Mouse (Mus musculus): ENCODE measurements around the gene Hnrnph2. TPM values are rescaled to one million over a fixed set of nuclear protein-coding genes. Genes with fewer than 3 reads are reported as not detected.

Gene Hnrnph2
- total RNA-seq (2021) = 100 to 1,000 TPM; 132 to 133 TPM

- DNase-seq (ENCODE audit: extremely low spot score in 1 of 2, low spot score in 2 of 2) = peak; percentile 91
- intact Hi-C loops (cut with DNase I) = loop anchor here (10.0 kb wide), 1 partner anchor 314 kb away; no protein-coding TSS in a partner anchor
Measured at GRCm38 (mm10) chrX:134600659-134601379, at the start of gene Hnrnph2, which contains the start of gene Gla. TSS of gene Hnrnph2 (plus strand) at chrX:134601179. TSS of gene Gla (minus strand) at chrX:134601125.

- intact Hi-C loops (cut with DNase I) = no loop called here
- no peak for DNase-seq (ENCODE audit: extremely low spot score in 1 of 2, low spot score in 2 of 2)
Measured at GRCm38 (mm10) chrX:134553326-134553725, 47.7 kb upstream of the Hnrnph2 start.

GRCm38 (mm10) chrX:134554425-134554824, 46.6 kb upstream of the Hnrnph2 start:
- no peak for DNase-seq (ENCODE audit: extremely low spot score in 1 of 2, low spot score in 2 of 2)
- intact Hi-C loops (cut with DNase I) = no loop called here

GRCm38 (mm10) chrX:134564326-134564725, 36.7 kb upstream of the Hnrnph2 start:
- intact Hi-C loops (cut with DNase I) = no loop called here
- DNase-seq (ENCODE audit: extremely low spot score in 1 of 2, low spot score in 2 of 2) = no peak

- intact Hi-C loops (cut with DNase I) = no loop called here
- no peak for DNase-seq (ENCODE audit: extremely low spot score in 1 of 2, low spot score in 2 of 2)
Measured at GRCm38 (mm10) chrX:134566536-134567222, 34.3 kb upstream of the Hnrnph2 start.

GRCm38 (mm10) chrX:134577896-134578295, 23.1 kb upstream of the Hnrnph2 start:
- no peak for DNase-seq (ENCODE audit: extremely low spot score in 1 of 2, low spot score in 2 of 2)
- intact Hi-C loops (cut with DNase I) = no loop called here

GRCm38 (mm10) chrX:134580528-134581305, 20.3 kb upstream of the Hnrnph2 start:
- intact Hi-C loops (cut with DNase I) = no loop called here
- no peak for DNase-seq (ENCODE audit: extremely low spot score in 1 of 2, low spot score in 2 of 2)

- no peak for DNase-seq (ENCODE audit: extremely low spot score in 1 of 2, low spot score in 2 of 2)
- intact Hi-C loops (cut with DNase I) = no loop called here
Measured at GRCm38 (mm10) chrX:134582270-134582669, 18.7 kb upstream of the Hnrnph2 start.

- no peak for DNase-seq (ENCODE audit: extremely low spot score in 1 of 2, low spot score in 2 of 2)
- intact Hi-C loops (cut with DNase I) = no loop called here
Measured at GRCm38 (mm10) chrX:134582888-134583669, 17.9 kb upstream of the Hnrnph2 start, which contains the start of gene Btk. TSS of gene Btk (minus strand) at chrX:134583570.

GRCm38 (mm10) chrX:134585103-134586002, 15.6 kb upstream of the Hnrnph2 start, which contains the start of gene Rpl36a:
TSS of gene Rpl36a (plus strand) at chrX:134585654.
- peak; percentile 89 to 92 for DNase-seq (ENCODE audit: extremely low spot score in 1 of 2, low spot score in 2 of 2)
- intact Hi-C loops (cut with DNase I) = no loop called here

- intact Hi-C loops (cut with DNase I) = no loop called here
- DNase-seq (ENCODE audit: extremely low spot score in 1 of 2, low spot score in 2 of 2) = no peak
Measured at GRCm38 (mm10) chrX:134586447-134586846, 14.5 kb upstream of the Hnrnph2 start.

GRCm38 (mm10) chrX:134588261-134588660, 12.7 kb upstream of the Hnrnph2 start:
- intact Hi-C loops (cut with DNase I) = no loop called here
- DNase-seq (ENCODE audit: extremely low spot score in 1 of 2, low spot score in 2 of 2) = no peak

- intact Hi-C loops (cut with DNase I) = no loop called here
Measured at GRCm38 (mm10) chrX:134588997-134589396, 12.0 kb upstream of the Hnrnph2 start.

GRCm38 (mm10) chrX:134589836-134590235, 11.1 kb upstream of the Hnrnph2 start:
- intact Hi-C loops (cut with DNase I) = no loop called here
- DNase-seq (ENCODE audit: extremely low spot score in 1 of 2, low spot score in 2 of 2) = no peak

More at GRCm38 (mm10) chrX:134588997-134589396, 12.0 kb upstream of the Hnrnph2 start:
- no peak for DNase-seq (ENCODE audit: extremely low spot score in 1 of 2, low spot score in 2 of 2)

GRCm38 (mm10) chrX:134599922-134600565, 935 bp upstream of the Hnrnph2 start:
- DNase-seq (ENCODE audit: extremely low spot score in 1 of 2, low spot score in 2 of 2) = no peak
- intact Hi-C loops (cut with DNase I) = loop anchor here (10.0 kb wide), 1 partner anchor 315 kb away; no protein-coding TSS in a partner anchor

GRCm38 (mm10) chrX:134601380-134602120, 571 bp downstream of the Hnrnph2 start:
- intact Hi-C loops (cut with DNase I) = loop anchor here (10.0 kb wide), 1 partner anchor 313 kb away; no protein-coding TSS in a partner anchor
- peak; percentile 31 to 71 for DNase-seq (ENCODE audit: extremely low spot score in 1 of 2, low spot score in 2 of 2)

Measured in left cerebral cortex, postnatal 10 days (tissue).